Mouse (Mus musculus) 3134 (cell line): Measurements from ENCODE around the gene Ccdc86.

Experiments
- DNase-seq: peaks from one replicate; pipeline ENCODE4 v3.0.0-alpha.2; 2011; ENCODE audit warnings: low spot score; ENCODE audit not compliant: insufficient read length; ENCODE audit errors: extremely low read depth

The Ccdc86 gene

GRCm38 (mm10) chr19:10952021-10952939 is 3.2 kb upstream of the Ccdc86 start:
- peak; percentile 47 for DNase-seq

GRCm38 (mm10) chr19:10949558-10949957 is 492 bp upstream of the Ccdc86 start:
- no peak for DNase-seq

- peak; percentile 30 for DNase-seq
These were observed 650 bp downstream of the Ccdc86 start for GRCm38 (mm10) chr19:10948416-10948815.

- DNase-seq: no peak
These were observed 1.8 kb downstream of the Ccdc86 start for GRCm38 (mm10) chr19:10947219-10947618.

- DNase-seq: no peak
These were observed 2.6 kb downstream of the Ccdc86 start for GRCm38 (mm10) chr19:10946506-10946905.

GRCm38 (mm10) chr19:10943955-10944354 is 5.1 kb downstream of the Ccdc86 start:
- no peak for DNase-seq

- peak; percentile 22 for DNase-seq
These were observed 8.1 kb downstream of the Ccdc86 start for GRCm38 (mm10) chr19:10940801-10941457.

- peak; percentile 21 for DNase-seq
These were observed 8.8 kb downstream of the Ccdc86 start for GRCm38 (mm10) chr19:10940097-10940800.

- DNase-seq: no peak
These were observed 10.3 kb downstream of the Ccdc86 start for GRCm38 (mm10) chr19:10938771-10939170.

GRCm38 (mm10) chr19:10937110-10937563 is 11.9 kb downstream of the Ccdc86 start, which contains the start of gene Ptgdr2:
Gene Ptgdr2 (plus strand): TSS chr19:10937160.
- DNase-seq: no peak

GRCm38 (mm10) chr19:10936077-10936476 is 13.0 kb downstream of the Ccdc86 start:
- DNase-seq: no peak

- no peak for DNase-seq
These were observed 14.0 kb downstream of the Ccdc86 start for GRCm38 (mm10) chr19:10935029-10935428.

- DNase-seq: no peak
These were observed 18.4 kb downstream of the Ccdc86 start for GRCm38 (mm10) chr19:10930641-10931040.

- DNase-seq: no peak
These were observed 22.4 kb downstream of the Ccdc86 start for GRCm38 (mm10) chr19:10926666-10927065.

GRCm38 (mm10) chr19:10926123-10926621 is 22.9 kb downstream of the Ccdc86 start:
- DNase-seq: no peak

- no peak for DNase-seq
These were observed 24.8 kb downstream of the Ccdc86 start for GRCm38 (mm10) chr19:10924220-10924619.

- no peak for DNase-seq
These were observed 28.0 kb downstream of the Ccdc86 start for GRCm38 (mm10) chr19:10921058-10921457.

- no peak for DNase-seq
These were observed 28.5 kb downstream of the Ccdc86 start, which contains the start of gene Zp1 for GRCm38 (mm10) chr19:10920532-10920931. Gene Zp1 (minus strand): TSS chr19:10920632.

- no peak for DNase-seq
These were observed 30.6 kb downstream of the Ccdc86 start for GRCm38 (mm10) chr19:10918321-10918991.

- no peak for DNase-seq
These were observed 32.6 kb downstream of the Ccdc86 start for GRCm38 (mm10) chr19:10916506-10916905.
